Mouse (Mus musculus) hindbrain, embryonic 12.5 days (tissue): ENCODE data around the gene Dzip1l. TPM values are rescaled to one million over a fixed set of nuclear protein-coding genes. Genes with fewer than 3 reads are reported as not detected.

Source experiments
- ATAC-seq: fragments of 200-750 bp; cut with Nextera tagmentation; 2 replicates; pipeline ENCODE4 v1.8.0; 2017; ENCODE audit warnings: moderate TSS enrichment; ENCODE audit not compliant: low FRiP score
- H3K27ac ChIP-seq: fragments of 300-500 bp; sonication (generic); 2 replicates; pipeline ENCODE4 v1.5.1; 2016; ENCODE audit warnings: mild to moderate bottlenecking
- H3K27me3 ChIP-seq: fragments of 300-500 bp; sonication (generic); 2 replicates; pipeline ENCODE4 v1.6.1; 2016; ENCODE audit warnings: mild to moderate bottlenecking
- H3K36me3 ChIP-seq: fragments of 300-500 bp; sonication (generic); 2 replicates; pipeline ENCODE4 v1.6.1; 2016; ENCODE audit warnings: mild to moderate bottlenecking
- H3K4me1 ChIP-seq: fragments of 300-500 bp; sonication (generic); 2 replicates; pipeline ENCODE4 v1.6.1; 2016
- H3K4me2 ChIP-seq: fragments of 300-500 bp; sonication (generic); replicated peaks from 2 replicates; pipeline ENCODE4 v1.6.1; 2016; ENCODE audit warnings: mild to moderate bottlenecking
- H3K4me3 ChIP-seq: fragments of 300-500 bp; sonication (generic); 2 replicates; pipeline ENCODE4 v1.5.1; 2016; ENCODE audit warnings: mild to moderate bottlenecking
- H3K9ac ChIP-seq: fragments of 300-500 bp; sonication (generic); 2 replicates; pipeline ENCODE4 v1.6.1; 2016; ENCODE audit warnings: mild to moderate bottlenecking, moderate library complexity
- H3K9me3 ChIP-seq: fragments of 300-500 bp; sonication (generic); replicated peaks from 2 replicates; pipeline ENCODE4 v1.6.1; 2016; ENCODE audit warnings: mild to moderate bottlenecking
- WGBS: fragments of 180-500 bp; shearing (Covaris S2); methylation state at CpG from one replicate; pipeline ENCODE4 v1.1.7; 2016; 5-methylcytosine and 5-hydroxymethylcytosine counted together
- polyA plus RNA-seq: library from polyadenylated mRNA; unstranded; fragments of >200 nt; fragmentation: Nextera tagmentation; extraction: Ambion mirVana; gene quantifications from 2 replicates; pipeline ENCODE4 v1.2.1, GENCODE M21; 2016

Dzip1l gene
- polyA plus RNA-seq, 1 experiment from 2014 or later: 18.6 TPM

DNA sequence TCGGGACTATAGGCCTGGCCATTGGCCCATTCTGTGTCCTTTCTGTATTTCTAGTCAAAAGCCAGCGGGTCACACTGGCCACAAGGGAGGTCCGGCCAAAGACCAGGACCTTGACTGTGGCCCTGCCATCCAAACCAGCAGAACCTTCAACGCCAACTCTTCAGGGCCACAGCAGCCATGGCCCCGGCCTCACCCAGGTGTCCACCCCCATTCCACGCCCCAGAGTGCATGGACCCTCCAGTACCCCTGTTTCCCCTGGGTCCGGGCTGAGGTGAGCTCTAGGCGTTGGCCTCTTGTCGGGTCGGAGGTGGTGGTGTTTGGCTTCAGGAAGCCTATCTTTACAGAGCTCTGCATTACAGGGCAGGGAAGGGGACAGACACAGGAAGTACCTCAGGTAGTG, 33.6 kb downstream of the Dzip1l start:
- Histone ChIP-seq H3K9me3 (no peaks in the 10 kb centered on the region), H3K9ac (no peak overlapping the region), H3K4me3 (no peak overlapping the region), H3K27me3 (no peaks in the 10 kb centered on the region), H3K4me1 (0 out of 2 replicates have a peak, but pooled peaks cover 4% of the 10 kb centered on the region), H3K4me2 (no peak overlapping the region), H3K27ac (no peak overlapping the region), H3K36me3 (peaks cover 32% of the 10 kb centered on the region)
- 92% methylated on average over 10 of the region's 10 CpGs for WGBS
- no peak for ATAC-seq

DNA sequence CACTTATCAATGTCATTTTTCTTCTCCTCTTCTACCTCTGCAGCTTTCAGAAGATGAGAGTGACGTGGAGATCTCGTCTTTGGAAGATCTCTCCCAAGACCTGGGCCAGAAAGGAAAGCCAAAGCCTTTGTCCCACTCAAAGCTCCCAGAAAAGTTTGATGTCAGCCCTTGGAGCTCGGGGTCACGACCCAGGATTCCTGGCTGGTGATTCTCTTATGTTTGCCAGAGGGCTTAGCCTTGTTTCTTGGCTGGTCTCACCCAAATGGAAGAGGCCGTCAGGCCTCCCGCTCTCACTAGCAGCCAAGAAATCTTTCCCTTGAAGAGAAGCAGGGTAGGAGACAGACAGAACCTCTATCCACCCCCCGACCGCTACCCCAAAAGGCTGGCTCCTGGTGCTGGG, 38.3 kb downstream of the Dzip1l start:
- no peak overlapping the region for H3K4me3 ChIP-seq
- H3K4me2 ChIP-seq: no peak overlapping the region
- H3K9ac ChIP-seq: no peak overlapping the region
- no peak overlapping the region for H3K27ac ChIP-seq
- ATAC-seq: no peak
- peaks cover 42% of the 10 kb centered on the region for H3K36me3 ChIP-seq
- no peaks in the 10 kb centered on the region for H3K4me1 ChIP-seq
- H3K9me3 ChIP-seq: 0 out of 2 replicates have a peak, but pooled peaks cover 3% of the 10 kb centered on the region
- 80% methylated on average over 8 of the region's 8 CpGs for WGBS
- no peaks in the 10 kb centered on the region for H3K27me3 ChIP-seq

DNA sequence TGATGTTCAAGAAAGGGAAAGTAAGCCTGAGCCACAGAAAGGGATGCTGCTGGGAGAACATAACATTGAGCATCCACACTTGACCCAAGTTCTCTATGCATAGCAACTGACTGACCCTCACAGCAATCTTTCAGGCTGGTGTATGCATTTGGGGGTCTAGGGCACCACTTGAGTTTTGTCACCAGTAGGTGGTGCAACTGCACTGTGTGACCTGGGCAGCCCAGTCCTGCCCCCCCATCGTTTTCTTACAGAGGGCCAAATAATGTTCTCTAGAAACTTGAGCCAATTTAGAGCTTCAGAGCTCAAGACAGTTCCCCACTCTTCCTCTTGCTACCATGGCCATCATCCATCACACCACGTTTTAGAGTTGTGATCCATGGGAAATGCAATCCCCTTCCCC, 42.3 kb downstream of the Dzip1l start:
- no peak for ATAC-seq
- 51% methylated on average over 2 of the region's 2 CpGs for WGBS
- no peak overlapping the region for H3K4me2 ChIP-seq
- H3K27me3 ChIP-seq: no peaks in the 10 kb centered on the region
- H3K36me3 ChIP-seq: peaks cover 32% of the 10 kb centered on the region
- no peaks in the 10 kb centered on the region for H3K4me1 ChIP-seq
- H3K9me3 ChIP-seq: 0 out of 2 replicates have a peak, but pooled peaks cover 3% of the 10 kb centered on the region
- no peak overlapping the region for H3K27ac ChIP-seq
- no peak overlapping the region for H3K4me3 ChIP-seq
- no peak overlapping the region for H3K9ac ChIP-seq

DNA sequence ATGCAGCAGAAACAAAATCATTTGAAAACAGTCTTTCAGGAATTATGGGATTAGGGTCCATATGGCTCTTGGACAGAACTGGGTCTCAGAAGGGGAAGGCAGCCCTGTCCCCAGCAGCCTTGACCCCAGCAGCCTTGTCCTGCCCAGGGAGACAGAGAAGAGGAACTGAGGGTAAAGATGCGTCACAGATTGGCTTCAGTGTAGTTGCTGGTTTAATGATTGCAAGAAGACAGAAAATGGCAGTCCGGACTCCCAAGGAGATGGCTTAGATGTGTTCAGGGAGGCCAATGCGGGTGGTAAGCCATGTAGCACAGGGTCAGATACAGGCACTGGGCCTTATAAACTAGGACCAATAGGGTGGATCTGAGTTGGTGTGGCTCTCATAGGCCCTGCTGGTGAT, 46.4 kb downstream of the Dzip1l start:
- WGBS: 86% methylated on average over 3 of the region's 3 CpGs
- no peak for ATAC-seq

DNA sequence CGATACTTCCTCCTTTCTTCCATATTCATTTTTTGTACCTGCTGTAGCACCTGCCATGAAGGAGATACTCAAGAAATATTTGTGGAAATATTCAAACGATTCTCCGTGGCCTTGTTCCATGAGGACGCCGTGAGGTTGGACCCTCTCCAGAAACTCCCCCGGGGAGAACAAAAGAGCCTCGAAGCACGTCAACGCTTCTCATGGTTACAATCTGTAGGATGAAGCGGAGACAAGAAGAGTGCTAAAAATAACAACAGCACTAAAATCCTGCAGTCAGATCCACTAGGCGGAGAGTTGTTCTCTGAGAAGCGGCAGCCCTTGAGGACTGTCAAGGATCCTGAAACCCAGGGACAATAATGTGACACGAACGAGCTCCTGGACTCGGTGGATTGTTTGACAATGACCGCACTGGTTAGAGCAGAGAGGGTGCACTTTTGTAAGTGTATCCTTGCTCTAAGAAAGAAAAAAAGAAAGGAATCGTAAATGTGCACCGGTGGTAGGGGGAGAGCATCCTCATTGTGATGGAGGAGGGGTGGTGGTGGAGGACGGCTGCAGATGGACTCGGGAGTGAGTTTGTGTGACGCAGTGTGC, 52.8 kb downstream of the Dzip1l start:
- Histone ChIP-seq H3K36me3 (no peaks in the 10 kb centered on the region), H3K9ac (no peak overlapping the region), H3K9me3 (no peaks in the 10 kb centered on the region), H3K4me1 (no peaks in the 10 kb centered on the region), H3K4me3 (no peak overlapping the region), H3K27ac (no peak overlapping the region), H3K4me2 (no peak overlapping the region), H3K27me3 (no peaks in the 10 kb centered on the region)
- 86% methylated on average over 21 of the region's 21 CpGs for WGBS
- ATAC-seq: no peak

More for the DNA sequence above, 46.4 kb downstream of the Dzip1l start:
- H3K4me2 ChIP-seq: no peak overlapping the region
- no peak overlapping the region for H3K4me3 ChIP-seq
- no peak overlapping the region for H3K9ac ChIP-seq
- no peaks in the 10 kb centered on the region for H3K27me3 ChIP-seq
- peaks cover 2% of the 10 kb centered on the region; the same call in 1 of the 2 replicates for H3K36me3 ChIP-seq
- no peaks in the 10 kb centered on the region for H3K9me3 ChIP-seq
- no peaks in the 10 kb centered on the region for H3K4me1 ChIP-seq
- H3K27ac ChIP-seq: no peak overlapping the region

DNA sequence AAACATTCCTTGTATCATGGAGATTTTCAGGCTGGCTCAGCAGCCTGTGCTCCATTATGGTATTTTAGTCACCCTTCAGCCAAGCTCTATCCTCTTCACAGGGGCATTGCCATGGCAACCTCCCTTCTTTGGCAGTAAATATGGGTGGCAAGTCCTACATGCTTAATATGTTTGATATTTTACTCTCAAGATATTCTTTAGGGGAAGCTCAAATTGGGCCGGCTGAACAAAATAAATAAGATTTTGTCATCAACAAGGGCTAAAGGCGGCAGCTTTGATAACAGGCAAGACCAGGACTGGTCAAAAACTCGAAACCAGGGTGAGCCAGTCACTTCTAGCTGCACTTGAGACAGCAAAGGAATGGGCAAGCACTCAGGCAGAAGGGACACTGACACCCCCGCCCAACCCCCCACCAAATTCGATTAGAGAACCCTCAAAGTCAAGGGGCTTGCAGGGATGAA, 55.8 kb downstream of the Dzip1l start:
- no peaks in the 10 kb centered on the region for H3K9me3 ChIP-seq
- no peak overlapping the region for H3K4me2 ChIP-seq
- ATAC-seq: no peak
- H3K27ac ChIP-seq: no peak overlapping the region
- H3K27me3 ChIP-seq: no peaks in the 10 kb centered on the region
- no peaks in the 10 kb centered on the region for H3K36me3 ChIP-seq
- H3K4me1 ChIP-seq: no peaks in the 10 kb centered on the region
- H3K9ac ChIP-seq: no peak overlapping the region
- WGBS: 73% methylated on average over 5 of the region's 5 CpGs
- H3K4me3 ChIP-seq: no peak overlapping the region

DNA sequence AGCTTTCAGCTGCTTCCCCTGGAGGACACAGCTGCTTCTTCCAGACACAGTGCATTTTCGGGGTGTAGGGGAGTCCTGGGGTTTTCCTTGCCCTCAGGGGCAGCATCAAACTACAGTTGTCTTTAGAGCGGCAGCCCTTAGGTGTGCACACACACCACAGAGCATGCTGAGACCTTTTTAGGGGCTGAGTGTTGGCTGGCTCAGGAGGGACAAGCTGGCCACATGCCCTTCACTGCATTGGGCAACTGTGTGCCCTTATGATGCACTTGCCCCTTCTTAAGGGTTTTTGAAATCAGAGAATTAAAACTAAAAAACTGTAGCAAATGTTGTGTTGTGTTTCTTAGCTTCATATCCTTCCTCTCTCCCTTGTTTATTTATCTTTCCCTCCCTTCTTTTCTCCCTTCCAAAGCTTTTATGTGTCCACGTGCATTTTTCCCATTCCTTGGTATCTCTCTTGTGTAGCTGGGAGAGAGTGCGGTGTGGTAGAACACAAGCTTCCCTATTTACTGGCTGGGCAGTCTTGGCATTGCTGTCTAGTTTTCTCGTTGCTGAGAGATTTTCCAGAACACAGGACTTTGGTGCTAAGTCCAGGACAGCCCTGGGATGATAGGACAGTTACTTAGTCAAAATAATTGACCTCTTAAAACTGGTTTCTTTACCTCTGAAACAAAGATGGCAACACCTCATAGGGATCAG, 56.4 kb downstream of the Dzip1l start:
- Histone ChIP-seq H3K9me3 (no peaks in the 10 kb centered on the region), H3K27ac (no peak overlapping the region), H3K9ac (no peak overlapping the region), H3K4me2 (no peak overlapping the region), H3K4me3 (no peak overlapping the region), H3K4me1 (no peaks in the 10 kb centered on the region), H3K27me3 (no peaks in the 10 kb centered on the region), H3K36me3 (no peaks in the 10 kb centered on the region)
- no peak for ATAC-seq
- WGBS: 70% methylated on average over 5 of the region's 5 CpGs

DNA sequence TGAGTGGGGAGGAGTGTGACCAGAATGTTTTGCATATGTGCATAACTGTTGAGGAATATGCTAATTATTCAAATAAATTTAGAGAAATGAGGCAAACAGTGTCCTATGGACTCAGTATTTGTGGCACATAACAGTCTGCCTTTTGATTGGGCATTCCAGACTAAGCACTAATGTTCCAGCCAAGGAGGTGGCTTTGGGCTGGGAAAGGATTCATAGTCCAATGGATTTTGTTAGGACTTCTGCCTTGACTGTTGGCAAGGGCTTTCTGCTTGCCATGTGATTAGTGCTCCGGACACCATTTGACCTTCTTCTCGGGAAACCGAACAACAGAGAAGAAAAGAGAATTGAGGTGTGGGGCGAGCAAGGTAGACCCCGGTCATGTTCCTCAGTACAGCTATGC, 60.5 kb downstream of the Dzip1l start:
- whole genome bisulfite sequencing: 95% methylated on average over 5 of the region's 5 CpGs
- H3K27ac ChIP-seq: no peak overlapping the region
- no peaks in the 10 kb centered on the region for H3K9me3 ChIP-seq
- no peak overlapping the region for H3K4me2 ChIP-seq
- no peaks in the 10 kb centered on the region for H3K36me3 ChIP-seq
- H3K27me3 ChIP-seq: no peaks in the 10 kb centered on the region
- H3K9ac ChIP-seq: no peak overlapping the region
- H3K4me3 ChIP-seq: no peak overlapping the region
- H3K4me1 ChIP-seq: no peaks in the 10 kb centered on the region
- ATAC-seq: no peak

DNA sequence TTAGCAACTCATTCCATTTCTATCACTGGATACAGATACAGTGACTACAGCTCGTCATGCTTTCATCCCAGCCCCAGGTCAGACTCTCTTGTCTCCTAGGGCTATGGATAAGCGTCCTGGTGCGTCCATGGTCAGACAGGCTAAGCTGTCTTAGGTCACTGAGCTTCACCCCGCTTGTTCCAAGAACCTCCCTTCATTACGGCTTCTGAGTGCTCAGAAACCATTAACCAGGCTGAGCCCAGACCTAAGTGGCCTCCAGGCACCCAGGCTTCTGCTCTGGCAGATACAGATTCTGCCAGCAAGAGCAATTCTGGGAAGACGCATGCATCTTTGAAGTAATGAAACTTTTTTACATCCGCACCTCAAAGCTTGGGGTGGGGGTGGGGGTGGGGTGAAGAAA, 61.1 kb downstream of the Dzip1l start:
- Histone ChIP-seq H3K27ac (no peak overlapping the region), H3K4me3 (no peak overlapping the region), H3K4me2 (no peak overlapping the region), H3K4me1 (no peaks in the 10 kb centered on the region), H3K9ac (no peak overlapping the region), H3K27me3 (no peaks in the 10 kb centered on the region), H3K36me3 (no peaks in the 10 kb centered on the region), H3K9me3 (no peaks in the 10 kb centered on the region)
- 90% methylated on average over 7 of the region's 7 CpGs for WGBS
- ATAC-seq: no peak

DNA sequence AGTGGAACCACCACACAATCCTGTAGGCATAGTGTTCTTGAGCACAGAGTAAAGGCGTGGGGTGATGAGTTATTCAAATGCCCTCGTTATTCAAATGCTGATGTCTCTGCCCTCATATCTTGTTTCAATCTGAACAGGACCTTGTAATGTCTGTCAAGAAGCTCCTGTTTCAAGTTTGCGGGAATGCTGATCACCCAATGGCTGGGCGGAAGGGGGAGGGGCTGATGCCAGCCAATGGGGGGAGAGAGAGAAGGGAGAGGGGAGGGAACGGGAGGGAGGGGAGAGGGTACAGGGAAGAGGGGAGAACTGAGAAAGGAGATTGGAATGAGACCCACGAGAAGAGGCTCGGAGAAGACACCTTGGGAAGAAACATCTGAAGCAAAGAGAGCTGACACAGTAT, 65.7 kb downstream of the Dzip1l start:
- H3K9me3 ChIP-seq: no peaks in the 10 kb centered on the region
- H3K27ac ChIP-seq: no peak overlapping the region
- H3K4me2 ChIP-seq: no peak overlapping the region
- no peaks in the 10 kb centered on the region for H3K36me3 ChIP-seq
- 62% methylated on average over 7 of the region's 7 CpGs for WGBS
- H3K27me3 ChIP-seq: no peaks in the 10 kb centered on the region
- H3K4me1 ChIP-seq: no peaks in the 10 kb centered on the region
- H3K4me3 ChIP-seq: no peak overlapping the region
- H3K9ac ChIP-seq: no peak overlapping the region
- no peak for ATAC-seq

DNA sequence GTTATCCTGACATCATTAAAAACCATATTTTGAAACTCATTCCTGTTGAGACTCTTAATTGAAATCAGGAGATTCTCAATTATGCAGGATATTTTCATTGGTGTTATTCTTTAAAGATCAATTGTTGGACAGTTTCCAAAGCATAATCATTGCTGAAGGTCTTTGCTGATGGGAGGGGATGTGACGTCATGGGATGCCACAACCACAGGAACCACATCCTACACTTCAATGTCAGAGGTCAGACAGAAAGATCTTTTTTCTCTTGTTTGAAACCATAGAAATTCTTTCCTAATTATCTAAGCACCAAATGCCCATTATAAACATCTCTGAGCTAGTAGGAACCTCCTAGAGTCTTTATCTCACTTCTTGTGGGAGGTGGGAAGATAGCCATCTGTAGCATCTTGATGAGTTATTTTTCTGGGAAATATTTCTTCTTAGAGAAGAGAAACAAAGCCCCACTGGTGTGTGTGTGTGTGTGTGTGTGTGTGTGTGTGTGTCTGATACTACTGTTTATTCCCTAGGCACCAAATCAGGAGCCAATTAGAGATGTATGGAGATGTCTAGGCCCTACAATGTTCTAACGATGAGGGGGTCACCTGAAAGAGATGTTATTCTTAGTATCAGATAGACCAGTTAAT, 70.6 kb downstream of the Dzip1l start:
- Histone ChIP-seq H3K4me2 (no peak overlapping the region), H3K9me3 (no peaks in the 10 kb centered on the region), H3K9ac (no peak overlapping the region), H3K27ac (no peak overlapping the region), H3K36me3 (no peaks in the 10 kb centered on the region), H3K27me3 (no peaks in the 10 kb centered on the region), H3K4me1 (no peaks in the 10 kb centered on the region), H3K4me3 (no peak overlapping the region)
- 90% methylated on average over 2 of the region's 2 CpGs for WGBS
- no peak for ATAC-seq

DNA sequence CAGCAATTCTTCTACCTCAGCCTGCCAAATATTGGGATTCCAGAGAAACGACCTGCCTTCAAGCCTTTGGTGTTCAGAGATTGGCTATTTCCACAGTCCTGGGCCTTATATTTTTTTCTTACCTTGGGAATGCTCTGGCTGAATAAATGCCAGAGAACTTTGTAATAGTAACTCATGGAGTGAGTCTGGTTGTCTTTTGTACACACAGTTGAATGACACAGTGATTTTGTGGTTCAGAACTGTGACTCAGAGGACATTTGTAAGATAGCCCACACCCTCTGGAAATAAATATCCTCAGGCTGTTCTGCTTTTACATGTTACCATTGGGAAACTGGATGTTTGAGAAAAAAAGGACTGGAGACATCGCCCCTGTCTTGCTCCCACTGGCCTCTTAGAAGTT, 71.9 kb downstream of the Dzip1l start:
- Histone ChIP-seq H3K36me3 (no peaks in the 10 kb centered on the region), H3K4me1 (no peaks in the 10 kb centered on the region), H3K9me3 (no peaks in the 10 kb centered on the region), H3K9ac (no peak overlapping the region), H3K4me3 (no peak overlapping the region), H3K27me3 (no peaks in the 10 kb centered on the region), H3K4me2 (no peak overlapping the region), H3K27ac (no peak overlapping the region)
- 82% methylated on average over 2 of the region's 2 CpGs for WGBS
- no peak for ATAC-seq

DNA sequence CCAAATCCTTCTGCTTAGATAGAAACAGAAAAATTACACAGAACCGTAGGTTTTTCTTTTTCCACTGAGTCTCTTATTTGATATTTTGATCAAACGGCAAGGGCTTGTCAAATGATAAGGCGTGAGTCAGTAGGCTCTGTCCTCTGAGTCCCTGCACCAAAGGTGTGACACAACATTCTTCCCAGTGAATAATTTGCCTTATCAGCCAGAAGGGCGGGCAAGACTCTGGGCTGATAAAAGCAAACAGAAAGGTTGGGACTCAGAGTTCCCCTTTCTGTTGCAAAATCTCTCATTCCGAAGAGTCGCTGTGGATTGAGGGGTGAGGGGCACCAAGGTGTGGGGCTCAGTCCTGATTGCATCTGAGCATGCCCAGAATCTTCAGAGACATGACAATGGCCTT, 72.9 kb downstream of the Dzip1l start:
- H3K36me3 ChIP-seq: no peaks in the 10 kb centered on the region
- no peak for ATAC-seq
- no peak overlapping the region for H3K4me2 ChIP-seq
- 90% methylated on average over 6 of the region's 6 CpGs for WGBS
- H3K4me1 ChIP-seq: no peaks in the 10 kb centered on the region
- no peaks in the 10 kb centered on the region for H3K9me3 ChIP-seq
- no peaks in the 10 kb centered on the region for H3K27me3 ChIP-seq
- no peak overlapping the region for H3K4me3 ChIP-seq
- no peak overlapping the region for H3K27ac ChIP-seq
- no peak overlapping the region for H3K9ac ChIP-seq
